Mouse (Mus musculus): ENCODE measurements at regions not wholly inside any gene's neighbourhood (a gene's known extent, or its start where the extent isn't known, plus 50 kb on each side); places are given as distances from the start of the nearest gene placed in this dataset.

DNA sequence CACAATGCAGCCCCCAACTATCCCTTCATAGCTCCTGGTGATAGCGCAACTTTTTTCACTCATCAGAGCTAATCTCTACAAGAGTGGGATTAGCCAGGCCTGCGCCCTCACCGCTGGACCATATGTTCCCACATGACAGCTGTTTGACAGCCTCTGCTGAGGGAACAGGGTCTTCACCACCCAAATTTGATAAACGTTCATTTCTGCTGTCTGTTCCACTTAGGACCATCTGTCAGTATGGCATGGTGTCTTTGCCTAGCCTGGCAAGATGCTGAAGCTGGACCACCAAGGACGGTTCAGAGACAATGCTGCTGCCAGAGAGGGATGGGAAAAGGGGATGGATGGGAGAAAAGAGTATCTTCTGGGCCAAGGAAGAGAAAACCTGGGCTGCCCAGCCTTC, 321.4 kb downstream of the Mycn start:
- 70% methylated on average over 5 of the region's 5 CpGs for WGBS
- H3K9me3 ChIP-seq (ENCODE audit: control insufficient read depth, low read length): no peaks in the 10 kb centered on the region
- H3K9ac ChIP-seq (ENCODE audit: low read depth, low read length): no peak overlapping the region
- H3K36me3 ChIP-seq (ENCODE audit: control insufficient read depth, insufficient read depth, low read length): no peaks in the 10 kb centered on the region
- peaks cover 7% of the 10 kb centered on the region for H3K4me1 ChIP-seq (ENCODE audit: control insufficient read depth, insufficient read depth, low read depth, low read length)
- ATAC-seq: peak; percentile 48; the same call in 1 of the 2 replicates
- H3K4me2 ChIP-seq (ENCODE audit: low read length): no peak overlapping the region
- no peak overlapping the region for H3K27ac ChIP-seq (ENCODE audit: low read depth, low read length)
- H3K4me3 ChIP-seq (ENCODE audit: low read length): no peak overlapping the region
- H3K27me3 ChIP-seq (replicated peaks; ENCODE audit: control insufficient read depth, insufficient read depth, low read length): no peaks in the 10 kb centered on the region

DNA sequence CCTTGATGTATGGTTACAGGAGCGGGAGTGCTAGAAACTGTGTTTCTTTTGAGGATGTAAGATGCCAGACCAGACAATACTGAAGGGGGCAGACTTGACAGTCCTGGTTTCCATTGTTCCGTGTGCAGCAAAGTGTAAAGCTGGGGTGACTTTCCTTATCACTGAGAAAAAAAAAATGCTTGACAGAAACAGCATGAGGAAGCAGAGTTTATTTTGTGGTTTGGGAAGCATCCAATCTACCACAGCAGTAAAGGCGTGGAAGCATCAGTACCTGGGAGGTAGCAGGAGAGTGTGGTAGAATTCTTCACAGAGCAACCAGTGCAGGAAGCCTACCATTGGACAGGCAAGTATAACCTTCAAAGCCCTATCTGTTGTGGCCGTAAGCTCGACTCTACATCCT, 322.3 kb downstream of the Mycn start:
- Histone ChIP-seq H3K4me2 (ENCODE audit: low read length) (no peak overlapping the region), H3K27me3 (replicated peaks; ENCODE audit: control insufficient read depth, insufficient read depth, low read length) (no peaks in the 10 kb centered on the region), H3K9ac (ENCODE audit: low read depth, low read length) (no peak overlapping the region), H3K9me3 (ENCODE audit: control insufficient read depth, low read length) (no peaks in the 10 kb centered on the region), H3K27ac (ENCODE audit: low read depth, low read length) (no peak overlapping the region), H3K4me3 (ENCODE audit: low read length) (no peak overlapping the region), H3K4me1 (ENCODE audit: control insufficient read depth, insufficient read depth, low read depth, low read length) (peaks cover 7% of the 10 kb centered on the region), H3K36me3 (ENCODE audit: control insufficient read depth, insufficient read depth, low read length) (no peaks in the 10 kb centered on the region)
- ATAC-seq: no peak
- 66% methylated on average over 5 of the region's 5 CpGs for WGBS

DNA sequence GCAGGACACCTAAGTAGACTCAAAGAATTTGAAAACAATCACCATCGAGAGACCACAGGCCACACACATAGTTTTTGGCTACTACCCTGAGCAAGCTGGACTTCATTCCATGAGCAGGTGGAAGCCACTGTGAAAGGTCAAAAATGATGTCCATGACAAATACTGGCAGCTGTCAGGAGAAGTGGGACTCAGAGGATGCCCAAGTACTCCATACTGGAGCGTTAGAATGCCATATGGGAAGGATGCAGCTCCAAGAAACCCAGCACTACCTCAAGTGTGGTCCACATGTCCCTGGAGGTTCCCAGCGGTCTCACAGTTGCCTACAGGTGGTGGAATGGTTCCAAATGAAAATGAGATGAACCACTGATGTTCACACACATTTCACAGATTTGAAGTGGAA, 329.2 kb downstream of the Mycn start:
- H3K4me2 ChIP-seq (ENCODE audit: low read length): no peak overlapping the region
- no peaks in the 10 kb centered on the region for H3K4me1 ChIP-seq (ENCODE audit: control insufficient read depth, insufficient read depth, low read depth, low read length)
- no peak overlapping the region for H3K27ac ChIP-seq (ENCODE audit: low read depth, low read length)
- H3K27me3 ChIP-seq (replicated peaks; ENCODE audit: control insufficient read depth, insufficient read depth, low read length): no peaks in the 10 kb centered on the region
- H3K36me3 ChIP-seq (ENCODE audit: control insufficient read depth, insufficient read depth, low read length): no peaks in the 10 kb centered on the region
- 84% methylated on average over 3 of the region's 3 CpGs for WGBS
- peak; percentile 34; the same call in 1 of the 2 replicates for ATAC-seq
- H3K9ac ChIP-seq (ENCODE audit: low read depth, low read length): no peak overlapping the region
- H3K4me3 ChIP-seq (ENCODE audit: low read length): no peak overlapping the region
- H3K9me3 ChIP-seq (ENCODE audit: control insufficient read depth, low read length): no peaks in the 10 kb centered on the region

DNA sequence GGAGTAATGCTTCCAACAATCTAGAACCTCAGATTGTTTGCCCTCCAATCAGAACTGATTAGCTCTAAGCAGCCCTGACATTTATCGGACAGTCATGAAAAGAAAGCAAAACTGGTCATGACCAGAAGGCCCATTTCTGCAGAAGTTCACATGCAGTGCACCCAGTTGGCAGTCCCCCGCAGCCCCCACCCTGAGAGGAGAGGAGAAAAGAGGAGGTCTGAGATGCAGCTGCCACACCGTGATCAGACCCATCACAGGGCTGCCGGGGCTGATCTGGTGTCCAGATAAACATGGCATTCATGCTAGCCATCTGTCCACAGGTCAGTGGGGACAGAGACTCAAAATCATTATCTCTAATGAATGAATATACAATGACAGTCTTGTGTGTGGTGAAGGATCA, 330.9 kb downstream of the Mycn start:
- H3K36me3 ChIP-seq (ENCODE audit: control insufficient read depth, insufficient read depth, low read length): no peaks in the 10 kb centered on the region
- no peak overlapping the region for H3K9ac ChIP-seq (ENCODE audit: low read depth, low read length)
- no peak overlapping the region for H3K4me3 ChIP-seq (ENCODE audit: low read length)
- H3K27me3 ChIP-seq (replicated peaks; ENCODE audit: control insufficient read depth, insufficient read depth, low read length): no peaks in the 10 kb centered on the region
- no peak overlapping the region for H3K27ac ChIP-seq (ENCODE audit: low read depth, low read length)
- no peak overlapping the region for H3K4me2 ChIP-seq (ENCODE audit: low read length)
- 49% methylated on average over 4 of the region's 4 CpGs for WGBS
- ATAC-seq: peak; percentile 68; the same call in 1 of the 2 replicates
- no peaks in the 10 kb centered on the region for H3K4me1 ChIP-seq (ENCODE audit: control insufficient read depth, insufficient read depth, low read depth, low read length)
- H3K9me3 ChIP-seq (ENCODE audit: control insufficient read depth, low read length): no peaks in the 10 kb centered on the region

DNA sequence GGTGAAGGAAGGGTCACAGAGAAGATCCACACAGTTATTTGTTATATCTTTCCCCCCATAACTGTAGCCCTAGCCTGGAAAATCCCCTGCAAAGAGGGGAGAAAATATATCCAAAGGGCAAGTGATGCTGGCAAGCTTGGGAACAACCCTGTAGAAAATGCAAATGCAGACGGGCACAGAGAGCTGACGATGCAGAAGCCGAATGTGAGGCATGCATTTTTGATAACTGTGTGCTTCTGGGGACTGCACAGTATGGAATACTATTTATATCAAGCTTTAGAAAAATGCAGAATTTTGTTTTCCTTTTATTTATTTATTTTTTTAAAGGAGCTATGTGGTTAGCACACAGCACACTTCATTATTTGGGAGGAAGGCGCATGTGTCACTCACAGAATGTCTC, 333.7 kb downstream of the Mycn start:
- Histone ChIP-seq H3K4me3 (ENCODE audit: low read length) (no peak overlapping the region), H3K27me3 (replicated peaks; ENCODE audit: control insufficient read depth, insufficient read depth, low read length) (no peaks in the 10 kb centered on the region), H3K9me3 (ENCODE audit: control insufficient read depth, low read length) (no peaks in the 10 kb centered on the region), H3K4me1 (ENCODE audit: control insufficient read depth, insufficient read depth, low read depth, low read length) (no peaks in the 10 kb centered on the region), H3K36me3 (ENCODE audit: control insufficient read depth, insufficient read depth, low read length) (no peaks in the 10 kb centered on the region), H3K4me2 (ENCODE audit: low read length) (no peak overlapping the region), H3K9ac (ENCODE audit: low read depth, low read length) (no peak overlapping the region), H3K27ac (ENCODE audit: low read depth, low read length) (no peak overlapping the region; the same call in 1 of the 2 replicates)
- 79% methylated on average over 4 of the region's 4 CpGs for WGBS
- ATAC-seq: peak; percentile 59; the same call in 1 of the 2 replicates

DNA sequence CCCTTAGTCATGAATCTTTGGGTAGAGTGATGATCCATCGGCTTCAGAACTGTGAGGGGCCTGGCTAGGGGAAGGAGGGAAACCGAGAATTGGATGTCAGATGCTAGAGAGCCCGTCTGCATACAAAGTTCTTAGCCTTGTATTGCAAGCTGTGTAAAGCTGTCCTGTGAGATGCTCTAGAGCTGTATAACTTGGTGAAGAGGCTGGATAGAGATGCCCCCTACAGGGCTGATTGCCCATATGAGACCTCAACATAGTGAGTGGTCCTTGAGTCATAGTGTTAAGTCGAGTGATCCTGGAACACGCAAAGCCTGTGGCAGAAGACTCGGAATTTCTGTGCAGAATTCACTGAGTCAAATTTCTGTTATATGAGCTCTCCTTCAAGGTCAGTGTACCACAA, 334.8 kb downstream of the Mycn start:
- ATAC-seq: no peak
- Histone ChIP-seq H3K27me3 (replicated peaks; ENCODE audit: control insufficient read depth, insufficient read depth, low read length) (no peaks in the 10 kb centered on the region), H3K4me1 (ENCODE audit: control insufficient read depth, insufficient read depth, low read depth, low read length) (no peaks in the 10 kb centered on the region), H3K36me3 (ENCODE audit: control insufficient read depth, insufficient read depth, low read length) (no peaks in the 10 kb centered on the region), H3K4me3 (ENCODE audit: low read length) (no peak overlapping the region), H3K9me3 (ENCODE audit: control insufficient read depth, low read length) (no peaks in the 10 kb centered on the region), H3K9ac (ENCODE audit: low read depth, low read length) (no peak overlapping the region), H3K4me2 (ENCODE audit: low read length) (no peak overlapping the region), H3K27ac (ENCODE audit: low read depth, low read length) (no peak overlapping the region)
- 91% methylated on average over 6 of the region's 6 CpGs for WGBS

DNA sequence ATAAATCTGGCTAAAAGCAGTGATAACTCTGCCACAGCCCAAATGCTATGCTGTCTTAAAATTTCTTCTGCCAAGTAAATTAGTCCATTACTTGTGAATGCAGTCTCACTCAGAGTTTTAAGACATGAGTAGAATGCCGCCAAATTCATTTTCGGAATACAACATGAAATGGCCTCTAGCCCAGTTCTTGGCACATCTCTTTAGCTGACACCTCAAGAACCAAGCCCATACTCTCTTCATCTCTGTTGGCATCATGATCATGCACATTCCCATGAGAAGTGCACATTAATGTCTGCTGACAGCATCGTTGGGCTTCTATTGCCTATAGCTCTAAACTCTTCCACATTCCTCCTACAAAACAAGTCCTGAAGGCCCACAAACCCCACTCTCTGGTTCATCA, 336.2 kb downstream of the Mycn start:
- ATAC-seq: no peak
- Histone ChIP-seq H3K4me1 (ENCODE audit: control insufficient read depth, insufficient read depth, low read depth, low read length) (no peaks in the 10 kb centered on the region), H3K36me3 (ENCODE audit: control insufficient read depth, insufficient read depth, low read length) (no peaks in the 10 kb centered on the region), H3K9ac (ENCODE audit: low read depth, low read length) (no peak overlapping the region), H3K27ac (ENCODE audit: low read depth, low read length) (no peak overlapping the region), H3K27me3 (replicated peaks; ENCODE audit: control insufficient read depth, insufficient read depth, low read length) (no peaks in the 10 kb centered on the region), H3K4me2 (ENCODE audit: low read length) (no peak overlapping the region), H3K4me3 (ENCODE audit: low read length) (no peak overlapping the region), H3K9me3 (ENCODE audit: control insufficient read depth, low read length) (no peaks in the 10 kb centered on the region)
- 95% methylated on average over 3 of the region's 3 CpGs for WGBS

DNA sequence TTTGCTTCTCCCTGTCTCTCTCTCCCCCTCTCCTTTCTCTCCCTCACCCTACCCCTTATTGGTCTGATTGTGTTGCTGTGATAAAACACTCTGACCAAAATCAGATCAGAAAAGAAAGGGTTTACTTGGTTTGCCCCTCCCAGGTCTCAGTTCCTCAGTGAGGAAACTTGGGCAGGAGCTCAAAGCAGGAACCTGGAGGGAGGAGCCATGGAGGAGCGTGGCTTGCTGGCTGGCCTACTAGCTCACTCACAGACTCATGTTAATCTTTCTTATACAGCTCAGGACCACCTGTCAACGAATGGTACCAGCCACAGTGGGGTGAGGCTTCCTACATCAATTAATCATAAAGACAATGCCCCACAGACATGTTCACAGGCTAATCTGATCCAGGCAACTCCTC, 339.4 kb downstream of the Fam49a start:
- Histone ChIP-seq H3K36me3 (ENCODE audit: control insufficient read depth, insufficient read depth, low read length) (no peaks in the 10 kb centered on the region), H3K9me3 (ENCODE audit: control insufficient read depth, low read length) (no peaks in the 10 kb centered on the region), H3K4me2 (ENCODE audit: low read length) (no peak overlapping the region), H3K4me1 (ENCODE audit: control insufficient read depth, insufficient read depth, low read depth, low read length) (no peaks in the 10 kb centered on the region), H3K4me3 (ENCODE audit: low read length) (no peak overlapping the region), H3K27me3 (replicated peaks; ENCODE audit: control insufficient read depth, insufficient read depth, low read length) (no peaks in the 10 kb centered on the region), H3K27ac (ENCODE audit: low read depth, low read length) (no peak overlapping the region), H3K9ac (ENCODE audit: low read depth, low read length) (no peak overlapping the region)
- no peak for ATAC-seq
- 48% methylated on average over 2 of the region's 2 CpGs for WGBS

DNA sequence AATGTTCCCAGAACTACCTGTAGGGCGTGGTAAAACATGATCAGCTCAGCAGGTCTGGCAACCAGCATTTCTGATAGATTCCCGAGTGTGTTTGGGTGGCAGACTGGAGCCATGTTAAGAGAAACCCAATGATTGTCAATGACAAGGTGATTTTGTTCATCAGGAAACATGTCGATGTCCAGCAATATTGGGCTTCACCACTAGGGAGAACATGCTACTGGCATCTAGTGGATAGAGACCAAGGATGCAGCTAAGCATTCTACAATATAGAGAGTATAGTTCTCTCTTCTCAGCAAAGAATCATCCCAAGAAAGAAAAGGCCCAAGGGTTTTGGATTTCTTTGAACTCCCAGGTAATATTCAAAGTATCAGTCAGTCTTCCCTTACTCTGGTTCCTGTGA, 333.5 kb downstream of the Fam49a start:
- Histone ChIP-seq H3K9me3 (ENCODE audit: control insufficient read depth, low read length) (no peaks in the 10 kb centered on the region), H3K27me3 (replicated peaks; ENCODE audit: control insufficient read depth, insufficient read depth, low read length) (no peaks in the 10 kb centered on the region), H3K36me3 (ENCODE audit: control insufficient read depth, insufficient read depth, low read length) (no peaks in the 10 kb centered on the region), H3K9ac (ENCODE audit: low read depth, low read length) (no peak overlapping the region), H3K4me1 (ENCODE audit: control insufficient read depth, insufficient read depth, low read depth, low read length) (no peaks in the 10 kb centered on the region), H3K4me3 (ENCODE audit: low read length) (no peak overlapping the region), H3K4me2 (ENCODE audit: low read length) (no peak overlapping the region), H3K27ac (ENCODE audit: low read depth, low read length) (no peak overlapping the region)
- no peak for ATAC-seq
- 85% methylated on average over 3 of the region's 3 CpGs for WGBS

DNA sequence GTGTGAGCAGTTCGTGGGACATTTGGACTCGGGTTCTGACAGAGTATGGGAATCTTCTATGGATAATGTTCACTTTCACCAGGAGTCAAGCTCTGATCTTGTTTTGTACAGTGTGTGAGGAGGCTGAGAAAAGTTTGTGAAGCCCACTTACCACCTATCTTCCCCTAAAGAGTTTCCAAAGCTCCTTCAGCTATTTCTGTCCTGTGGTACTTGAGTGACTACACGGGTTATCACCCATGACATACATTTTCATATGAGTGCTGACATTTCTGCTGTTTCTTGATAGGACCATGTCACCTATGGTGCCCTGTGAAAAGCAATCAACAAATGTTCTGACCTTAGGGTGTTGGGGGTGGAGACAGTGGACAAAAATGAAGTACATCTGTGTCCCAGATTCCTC, 332.6 kb downstream of the Fam49a start:
- no peaks in the 10 kb centered on the region for H3K36me3 ChIP-seq (ENCODE audit: control insufficient read depth, insufficient read depth, low read length)
- no peak for ATAC-seq
- H3K4me3 ChIP-seq (ENCODE audit: low read length): no peak overlapping the region
- no peaks in the 10 kb centered on the region for H3K4me1 ChIP-seq (ENCODE audit: control insufficient read depth, insufficient read depth, low read depth, low read length)
- no peak overlapping the region for H3K4me2 ChIP-seq (ENCODE audit: low read length)
- H3K9me3 ChIP-seq (ENCODE audit: control insufficient read depth, low read length): no peaks in the 10 kb centered on the region
- no peaks in the 10 kb centered on the region for H3K27me3 ChIP-seq (replicated peaks; ENCODE audit: control insufficient read depth, insufficient read depth, low read length)
- H3K9ac ChIP-seq (ENCODE audit: low read depth, low read length): no peak overlapping the region
- 95% methylated on average over 3 of the region's 3 CpGs for WGBS
- H3K27ac ChIP-seq (ENCODE audit: low read depth, low read length): no peak overlapping the region
